Mouse (Mus musculus): ENCODE data around the gene Smap2. TPM values are rescaled to one million over a fixed set of nuclear protein-coding genes. Genes with fewer than 3 reads are reported as not detected.

Smap2 gene
- polyA plus RNA-seq, 1 experiment from 2014 or later: 17.1 TPM

DNA sequence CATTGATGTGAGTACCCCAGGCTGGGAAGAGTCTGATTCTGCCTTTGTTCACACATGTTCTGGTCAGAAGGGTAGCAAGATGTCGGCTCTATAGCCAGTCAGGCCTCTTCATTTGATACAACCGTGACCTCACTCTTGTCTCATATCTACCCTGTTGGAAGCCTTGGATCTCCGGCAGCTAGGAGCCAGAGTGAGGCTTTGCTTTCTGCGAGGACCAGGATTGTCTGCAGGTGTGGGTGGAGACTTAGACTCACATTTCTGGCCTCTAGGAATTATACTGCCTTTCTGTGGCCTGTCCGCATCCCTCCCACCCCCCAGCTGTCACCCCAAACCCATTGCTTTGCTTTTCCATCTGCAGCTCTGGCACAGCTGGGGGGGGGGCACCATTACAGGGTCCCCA is 25.4 kb upstream of the Smap2 start:
- H3K4me3 ChIP-seq (ENCODE audit: low read depth, low read length): no peak overlapping the region
- H3K4me1 ChIP-seq (replicated peaks; ENCODE audit: control insufficient read depth, insufficient read depth, low read length): peaks cover 10% of the 10 kb centered on the region
- DNase-seq (ENCODE audit: low spot score) (no peak), ATAC-seq (replicated peaks; ENCODE audit: low FRiP score) (no peak)
- H3K9me3 ChIP-seq (ENCODE audit: control insufficient read depth, low read length): no peaks in the 10 kb centered on the region
- H3K27me3 ChIP-seq (ENCODE audit: control insufficient read depth, insufficient read depth, low read length): peaks cover 18% of the 10 kb centered on the region
- no peak overlapping the region for H3K27ac ChIP-seq (ENCODE audit: low read depth, low read length)
- no peak overlapping the region for H3K9ac ChIP-seq (ENCODE audit: low read length)
- WGBS: 57% methylated on average over 5 of the region's 5 CpGs
- no peak overlapping the region for H3K4me2 ChIP-seq (ENCODE audit: low read depth, low read length, severe bottlenecking)
- no peaks in the 10 kb centered on the region for H3K36me3 ChIP-seq (ENCODE audit: control insufficient read depth, insufficient read depth, low read length)

DNA sequence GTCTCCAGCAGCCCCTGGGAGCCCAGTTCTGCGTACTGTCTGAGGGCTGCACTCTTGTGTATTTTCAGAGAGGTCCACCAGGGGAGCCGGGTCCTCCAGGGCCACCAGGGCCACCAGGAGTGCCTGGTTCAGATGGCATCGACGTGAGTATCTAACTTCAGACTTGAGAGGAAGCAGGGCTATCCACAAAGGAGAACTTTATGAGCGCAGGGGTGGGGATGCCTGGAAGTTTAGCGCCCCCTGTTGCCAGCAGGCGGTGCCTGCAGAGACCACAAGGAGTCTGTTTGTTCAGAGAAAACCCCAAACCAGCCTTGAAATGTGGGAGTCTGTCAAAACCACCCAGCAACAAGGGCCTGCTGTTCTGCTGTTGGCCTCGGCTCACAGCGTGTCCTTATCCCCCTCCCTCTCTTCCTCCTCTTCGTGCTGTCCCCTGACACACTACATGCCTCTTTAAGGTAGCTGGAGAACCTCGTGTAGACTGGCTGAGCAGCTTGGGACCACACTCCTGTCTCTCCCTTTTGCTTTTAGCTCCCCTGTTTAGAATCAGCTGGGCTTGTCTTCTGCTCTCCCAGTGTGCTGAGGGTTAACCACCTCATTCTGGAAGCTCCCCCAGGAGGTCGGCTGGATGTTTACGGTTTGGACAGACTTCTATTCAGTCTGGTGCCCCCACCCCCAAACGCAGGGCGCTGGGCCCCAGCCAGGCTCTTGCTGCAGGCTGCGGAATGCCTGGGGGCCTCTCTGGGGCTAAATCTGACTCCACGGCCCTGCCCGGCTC is 24.0 kb upstream of the Smap2 start:
- H3K4me1 ChIP-seq (replicated peaks; ENCODE audit: control insufficient read depth, insufficient read depth, low read length): peaks cover 10% of the 10 kb centered on the region
- no peaks in the 10 kb centered on the region for H3K36me3 ChIP-seq (ENCODE audit: control insufficient read depth, insufficient read depth, low read length)
- DNase-seq (ENCODE audit: low spot score): peak; percentile 86
- peak; percentile 57 for ATAC-seq (replicated peaks; ENCODE audit: low FRiP score)
- peaks cover 18% of the 10 kb centered on the region for H3K27me3 ChIP-seq (ENCODE audit: control insufficient read depth, insufficient read depth, low read length)
- no peak overlapping the region for H3K4me3 ChIP-seq (ENCODE audit: low read depth, low read length)
- peak overlapping the region; percentile 53 for H3K27ac ChIP-seq (ENCODE audit: low read depth, low read length)
- H3K4me2 ChIP-seq (ENCODE audit: low read depth, low read length, severe bottlenecking): 0 out of 2 replicates have a peak overlapping the region, but pooled peaks have one; percentile 11
- H3K9me3 ChIP-seq (ENCODE audit: control insufficient read depth, low read length): no peaks in the 10 kb centered on the region
- peak overlapping the region; percentile 53 for H3K9ac ChIP-seq (ENCODE audit: low read length)
- 5% methylated on average over 18 of the region's 18 CpGs for WGBS

DNA sequence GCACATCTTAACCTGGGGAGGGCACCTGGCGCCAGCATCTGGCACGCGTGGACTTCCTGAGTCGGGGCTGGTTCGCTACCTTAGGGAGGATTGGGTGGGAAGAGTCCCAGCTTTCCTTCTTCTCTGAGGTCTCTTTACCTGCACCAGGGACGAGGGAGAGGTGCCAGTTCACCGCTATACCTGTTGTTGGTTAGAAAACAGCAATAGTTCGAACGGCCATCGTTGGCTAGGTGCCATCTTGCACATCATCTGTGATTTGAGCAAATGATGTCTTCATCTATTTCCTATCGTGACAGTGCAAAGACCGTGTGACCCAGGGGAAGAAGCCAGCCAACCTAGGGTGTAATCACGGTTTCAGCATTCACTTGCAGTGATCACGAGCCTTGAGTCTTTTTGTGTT is 23.3 kb upstream of the Smap2 start:
- Histone ChIP-seq H3K4me1 (replicated peaks; ENCODE audit: control insufficient read depth, insufficient read depth, low read length) (peaks cover 10% of the 10 kb centered on the region), H3K4me3 (ENCODE audit: low read depth, low read length) (peak overlapping the region; percentile 32; the same call in 1 of the 2 replicates), H3K9ac (ENCODE audit: low read length) (peak overlapping the region; percentile 50; the same call in 1 of the 2 replicates), H3K27me3 (ENCODE audit: control insufficient read depth, insufficient read depth, low read length) (peaks cover 18% of the 10 kb centered on the region), H3K27ac (ENCODE audit: low read depth, low read length) (no peak overlapping the region), H3K4me2 (ENCODE audit: low read depth, low read length, severe bottlenecking) (no peak overlapping the region), H3K36me3 (ENCODE audit: control insufficient read depth, insufficient read depth, low read length) (no peaks in the 10 kb centered on the region), H3K9me3 (ENCODE audit: control insufficient read depth, low read length) (no peaks in the 10 kb centered on the region)
- DNase-seq (ENCODE audit: low spot score) (no peak), ATAC-seq (replicated peaks; ENCODE audit: low FRiP score) (no peak)
- WGBS: 63% methylated on average over 14 of the region's 14 CpGs

DNA sequence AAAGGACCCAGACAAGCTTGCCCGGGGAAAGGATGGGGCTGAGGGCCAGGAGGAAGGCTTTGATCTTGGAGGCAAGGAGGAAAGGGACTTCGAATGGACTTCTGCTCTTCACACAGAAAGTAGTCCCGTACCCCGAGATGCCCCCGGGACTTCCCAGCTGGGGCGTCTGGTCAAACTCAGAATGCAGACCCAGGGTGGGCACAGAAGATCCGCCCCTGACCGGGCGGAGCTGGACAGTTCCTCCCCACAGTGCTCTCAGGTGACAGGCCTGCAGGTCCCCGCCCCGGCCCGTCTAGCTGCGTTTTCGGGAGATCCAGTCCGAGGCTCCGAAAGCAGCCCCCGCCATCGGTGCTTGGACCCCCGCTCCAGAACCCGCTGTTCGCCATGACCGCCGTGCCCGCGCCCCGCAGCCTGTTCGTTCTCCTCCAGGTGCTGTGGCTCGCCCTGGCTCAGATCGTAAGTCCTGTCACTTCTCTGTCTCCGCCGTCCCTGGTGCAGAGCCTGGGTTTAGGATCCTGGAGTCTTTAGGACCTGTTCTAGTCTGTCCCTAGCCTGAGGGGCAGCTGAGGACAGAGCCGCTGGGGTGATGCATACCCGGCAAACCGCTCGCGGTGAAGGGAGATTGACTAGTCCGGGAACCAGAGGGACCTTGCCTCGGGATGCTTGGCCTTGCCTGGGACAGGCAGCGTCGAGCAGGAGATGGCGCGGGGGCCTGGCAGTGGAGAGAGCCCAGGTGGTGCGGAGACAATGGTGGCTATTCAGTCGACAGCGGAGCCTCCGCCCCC is 22.5 kb upstream of the Smap2 start, which contains the start of gene Col9a2:
TSS of gene Col9a2 (plus strand) at position 55 of the 785 bp plus-strand sequence.
- Histone ChIP-seq H3K27me3 (ENCODE audit: control insufficient read depth, insufficient read depth, low read length) (peaks cover 18% of the 10 kb centered on the region), H3K4me1 (replicated peaks; ENCODE audit: control insufficient read depth, insufficient read depth, low read length) (peaks cover 10% of the 10 kb centered on the region), H3K36me3 (ENCODE audit: control insufficient read depth, insufficient read depth, low read length) (no peaks in the 10 kb centered on the region), H3K27ac (ENCODE audit: low read depth, low read length) (no peak within 1 kb of the TSS), H3K9ac (ENCODE audit: low read length) (peak within 1 kb of the TSS; percentile 50), H3K4me2 (ENCODE audit: low read depth, low read length, severe bottlenecking) (peak within 1 kb of the TSS; percentile 60), H3K4me3 (ENCODE audit: low read depth, low read length) (peak within 1 kb of the TSS; percentile 32), H3K9me3 (ENCODE audit: control insufficient read depth, low read length) (no peaks in the 10 kb centered on the region)
- DNase-seq (ENCODE audit: low spot score): peak; percentile 69
- ATAC-seq (replicated peaks; ENCODE audit: low FRiP score): 0 out of 2 replicates have a peak, but pooled peaks have one; percentile 22
- 3% methylated on average over 46 of the region's 46 CpGs for WGBS

DNA sequence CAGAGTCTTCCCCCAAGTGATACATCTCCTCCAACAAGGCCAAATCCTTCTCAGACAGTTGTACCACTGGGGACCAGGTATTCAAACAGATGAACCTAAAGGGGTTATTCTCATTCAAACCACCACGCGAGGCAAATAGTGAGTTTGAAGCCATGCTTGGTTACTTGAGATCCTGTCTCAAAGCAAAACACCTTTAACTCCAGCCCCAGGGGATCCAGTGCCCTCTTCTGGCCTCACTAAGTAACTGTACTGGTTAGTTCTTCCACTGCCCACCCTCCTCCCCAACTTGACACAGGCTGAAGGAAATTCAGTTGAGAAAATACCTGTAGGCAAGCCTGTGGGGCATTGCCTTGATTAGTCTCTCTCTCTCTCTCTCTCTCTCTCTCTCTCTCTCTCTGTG is 16.0 kb upstream of the Smap2 start:
- WGBS: 70% methylated on average over 2 of the region's 2 CpGs
- DNase-seq (ENCODE audit: low spot score): no peak
- Histone ChIP-seq H3K9ac (ENCODE audit: low read length) (no peak overlapping the region), H3K4me2 (ENCODE audit: low read depth, low read length, severe bottlenecking) (no peak overlapping the region), H3K9me3 (ENCODE audit: control insufficient read depth, low read length) (no peaks in the 10 kb centered on the region), H3K4me1 (replicated peaks; ENCODE audit: control insufficient read depth, insufficient read depth, low read length) (no peaks in the 10 kb centered on the region), H3K27me3 (ENCODE audit: control insufficient read depth, insufficient read depth, low read length) (peaks cover 1% of the 10 kb centered on the region; the same call in 1 of the 2 replicates), H3K4me3 (ENCODE audit: low read depth, low read length) (no peak overlapping the region), H3K27ac (ENCODE audit: low read depth, low read length) (no peak overlapping the region), H3K36me3 (ENCODE audit: control insufficient read depth, insufficient read depth, low read length) (no peaks in the 10 kb centered on the region)
- ATAC-seq (replicated peaks; ENCODE audit: low FRiP score): no peak

DNA sequence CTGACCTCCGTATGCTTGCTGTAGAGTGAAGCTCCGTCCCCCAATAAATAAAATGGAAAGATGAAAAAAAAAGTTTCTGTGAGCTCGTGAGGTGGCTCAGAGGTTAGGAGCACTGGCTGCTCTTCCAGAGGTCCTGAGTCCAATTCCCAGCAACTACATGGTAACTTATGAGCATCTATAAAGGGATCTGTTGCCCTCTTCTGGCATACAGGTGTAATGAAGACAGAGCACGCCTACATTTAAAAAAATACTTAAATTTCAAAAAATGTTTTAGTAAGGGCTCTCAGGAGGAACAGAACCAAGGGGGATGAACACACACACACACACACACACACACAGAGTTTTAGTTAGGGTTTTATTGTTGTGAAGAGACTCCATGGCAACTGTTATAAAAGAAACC is 14.4 kb upstream of the Smap2 start:
- WGBS: 57% methylated on average over 4 of the region's 4 CpGs
- H3K9ac ChIP-seq (ENCODE audit: low read length): no peak overlapping the region
- no peaks in the 10 kb centered on the region for H3K4me1 ChIP-seq (replicated peaks; ENCODE audit: control insufficient read depth, insufficient read depth, low read length)
- no peaks in the 10 kb centered on the region for H3K36me3 ChIP-seq (ENCODE audit: control insufficient read depth, insufficient read depth, low read length)
- ATAC-seq (replicated peaks; ENCODE audit: low FRiP score) (no peak), DNase-seq (ENCODE audit: low spot score) (no peak)
- H3K27me3 ChIP-seq (ENCODE audit: control insufficient read depth, insufficient read depth, low read length): no peaks in the 10 kb centered on the region
- H3K9me3 ChIP-seq (ENCODE audit: control insufficient read depth, low read length): no peaks in the 10 kb centered on the region
- H3K4me2 ChIP-seq (ENCODE audit: low read depth, low read length, severe bottlenecking): no peak overlapping the region
- H3K27ac ChIP-seq (ENCODE audit: low read depth, low read length): no peak overlapping the region
- no peak overlapping the region for H3K4me3 ChIP-seq (ENCODE audit: low read depth, low read length)

DNA sequence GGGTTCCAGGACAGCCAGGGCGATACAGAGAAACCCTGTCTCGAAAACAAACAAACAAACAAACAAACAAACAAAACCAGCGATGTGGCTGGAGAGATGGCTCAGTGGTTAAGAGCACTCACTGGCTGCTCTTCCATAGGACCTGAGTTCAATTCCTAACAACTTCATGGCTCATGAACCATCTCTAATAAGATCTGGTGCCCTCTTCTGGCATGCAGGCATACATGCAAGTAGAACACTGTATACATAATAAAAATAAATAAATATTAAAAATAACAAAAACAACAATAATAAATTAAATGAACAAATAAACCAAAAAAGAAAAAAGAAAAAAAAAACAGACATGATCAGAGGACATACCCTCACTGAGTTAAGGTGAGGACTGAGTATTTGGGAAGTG is 12.6 kb upstream of the Smap2 start:
- no peaks in the 10 kb centered on the region for H3K4me1 ChIP-seq (replicated peaks; ENCODE audit: control insufficient read depth, insufficient read depth, low read length)
- WGBS: 77% methylated on average over 3 of the region's 3 CpGs
- ATAC-seq (replicated peaks; ENCODE audit: low FRiP score): no peak
- H3K4me2 ChIP-seq (ENCODE audit: low read depth, low read length, severe bottlenecking): no peak overlapping the region
- H3K36me3 ChIP-seq (ENCODE audit: control insufficient read depth, insufficient read depth, low read length): no peaks in the 10 kb centered on the region
- no peak for DNase-seq (ENCODE audit: low spot score)
- H3K4me3 ChIP-seq (ENCODE audit: low read depth, low read length): no peak overlapping the region
- H3K9me3 ChIP-seq (ENCODE audit: control insufficient read depth, low read length): no peaks in the 10 kb centered on the region
- H3K27ac ChIP-seq (ENCODE audit: low read depth, low read length): no peak overlapping the region
- H3K27me3 ChIP-seq (ENCODE audit: control insufficient read depth, insufficient read depth, low read length): no peaks in the 10 kb centered on the region
- H3K9ac ChIP-seq (ENCODE audit: low read length): no peak overlapping the region

DNA sequence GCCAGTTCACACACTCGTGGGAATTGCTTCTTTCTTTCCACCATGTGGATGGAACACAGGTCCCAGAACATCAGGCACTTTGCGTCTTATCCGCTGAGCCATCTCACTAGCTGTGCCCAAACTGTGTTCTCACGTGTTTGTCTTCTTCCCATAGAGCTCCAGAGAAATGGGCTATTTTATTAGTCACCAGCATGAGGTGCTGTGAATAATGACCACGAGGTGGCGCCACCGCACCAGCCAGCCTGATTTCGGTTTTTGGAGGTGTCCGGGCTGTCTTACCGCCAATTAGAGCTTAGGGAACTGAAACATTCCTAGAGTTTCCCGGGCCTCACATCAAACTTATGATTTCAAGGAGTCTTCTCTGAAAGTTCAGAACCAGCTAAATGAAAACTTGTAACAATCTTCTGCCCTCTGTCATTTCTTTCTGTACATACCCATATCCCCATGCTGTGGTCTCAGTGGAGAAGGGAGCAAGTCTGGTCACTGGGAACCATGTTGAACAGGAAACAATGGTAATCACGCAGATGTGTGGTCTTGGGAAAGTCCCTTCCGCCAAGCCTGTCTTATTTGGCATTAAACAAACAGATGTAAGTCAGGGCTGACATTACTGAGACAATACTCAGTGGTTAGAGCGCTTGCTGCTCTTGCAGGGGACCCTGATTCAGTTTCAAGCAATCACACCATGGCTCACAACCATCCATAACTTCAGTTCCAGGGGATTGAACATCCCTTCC is 11.8 kb upstream of the Smap2 start:
- 24% methylated on average over 14 of the region's 14 CpGs for WGBS

More for the DNA sequence above, 11.8 kb upstream of the Smap2 start:
- no peaks in the 10 kb centered on the region for H3K4me1 ChIP-seq (replicated peaks; ENCODE audit: control insufficient read depth, insufficient read depth, low read length)
- H3K4me3 ChIP-seq (ENCODE audit: low read depth, low read length): no peak overlapping the region
- no peaks in the 10 kb centered on the region for H3K36me3 ChIP-seq (ENCODE audit: control insufficient read depth, insufficient read depth, low read length)
- DNase-seq (ENCODE audit: low spot score) (peak; percentile 86), ATAC-seq (replicated peaks; ENCODE audit: low FRiP score) (peak; percentile 7; the same call in 1 of the 2 replicates)
- H3K4me2 ChIP-seq (ENCODE audit: low read depth, low read length, severe bottlenecking): no peak overlapping the region
- H3K9me3 ChIP-seq (ENCODE audit: control insufficient read depth, low read length): no peaks in the 10 kb centered on the region
- H3K27me3 ChIP-seq (ENCODE audit: control insufficient read depth, insufficient read depth, low read length): no peaks in the 10 kb centered on the region
- no peak overlapping the region for H3K27ac ChIP-seq (ENCODE audit: low read depth, low read length)
- no peak overlapping the region for H3K9ac ChIP-seq (ENCODE audit: low read length)

Measured in forebrain, embryonic 11.5 days (tissue).